Mouse (Mus musculus): Measurements from ENCODE around the gene Vmn1r78. TPM values are rescaled to one million over a fixed set of nuclear protein-coding genes. Genes with fewer than 3 reads are reported as not detected.
"Not testable (repeated sequence)": the region's sequence is repeated elsewhere in the genome, so short reads cannot be mapped to it uniquely, and the experiment has no call there.

The Vmn1r78 gene
- not detected in 2 replicates for total RNA-seq (2012; rRNA removed)

DNA sequence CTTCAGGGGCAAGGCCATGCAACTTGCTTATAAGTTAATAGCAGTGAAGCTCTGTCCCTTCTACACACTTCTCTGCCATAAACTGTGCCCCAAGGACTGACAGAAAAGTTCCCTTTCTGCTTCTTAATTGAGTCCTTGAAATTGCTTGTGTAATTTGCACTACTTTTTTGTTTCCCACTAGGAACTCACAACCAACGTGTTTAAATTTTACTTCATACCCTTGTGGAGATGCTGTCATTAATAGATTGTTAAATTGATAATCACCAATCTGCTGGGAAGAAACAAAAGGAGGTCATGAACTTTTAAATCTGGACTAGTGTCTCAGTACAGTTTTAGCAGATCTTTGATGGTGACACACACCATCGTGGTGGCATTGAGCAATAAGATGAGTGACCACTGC, at the start of gene Vmn1r78:
Vmn1r78 (plus strand) TSS at position 301 of the 400 bp plus-strand sequence.
- no peak for DNase-seq (ENCODE audit: low read depth, low spot score)
- in situ Hi-C loops (cut with MboI; ENCODE audit: low sequenced_read_pairs in 2 of 2, unreplicated experiment in 2 of 2), result no loop called here
- no peaks in the 10 kb centered on the region for H3K9me3 ChIP-seq (ENCODE audit: control insufficient read depth, insufficient read depth, low read depth, low read length)
- H3K4me1 ChIP-seq (ENCODE audit: control insufficient read depth in 2 of 2, insufficient read depth in 2 of 2, low read length in 2 of 2, poor library complexity in 1 of 2), result no peaks in the 10 kb centered on the region
- no peaks in the 10 kb centered on the region for H3K36me3 ChIP-seq (ENCODE audit: control insufficient read depth, insufficient read depth, low read length, poor library complexity, severe bottlenecking)
- H3K9ac ChIP-seq (ENCODE audit: insufficient read depth, low read depth, low read length, poor library complexity, severe bottlenecking), result no peak within 1 kb of the TSS
- H3K4me3 ChIP-seq (ENCODE audit: insufficient read depth in 1 of 2, low read depth in 1 of 2, low read length in 2 of 2, poor library complexity in 1 of 2, severe bottlenecking in 1 of 2), result no peak within 1 kb of the TSS
- TF ChIP-seq ZNF384 (IDR thresholded peaks at IDR 0.05; ENCODE audit: low read depth, low read length) (no peak), MAFK (IDR thresholded peaks at IDR 0.05; ENCODE audit: insufficient read depth, low read depth, low read length) (no peak), CHD2 (IDR thresholded peaks at IDR 0.05; ENCODE audit: low read depth, low read length) (no peak), HCFC1 (IDR thresholded peaks at IDR 0.05; ENCODE audit: borderline replicate concordance, insufficient read depth, low read length) (no peak), ZC3H11A (IDR thresholded peaks at IDR 0.05; ENCODE audit: borderline replicate concordance, low read depth, low read length) (no peak)
- H3K27ac ChIP-seq (ENCODE audit: insufficient read depth, low read depth, low read length, poor library complexity, severe bottlenecking), result no peak within 1 kb of the TSS

DNA sequence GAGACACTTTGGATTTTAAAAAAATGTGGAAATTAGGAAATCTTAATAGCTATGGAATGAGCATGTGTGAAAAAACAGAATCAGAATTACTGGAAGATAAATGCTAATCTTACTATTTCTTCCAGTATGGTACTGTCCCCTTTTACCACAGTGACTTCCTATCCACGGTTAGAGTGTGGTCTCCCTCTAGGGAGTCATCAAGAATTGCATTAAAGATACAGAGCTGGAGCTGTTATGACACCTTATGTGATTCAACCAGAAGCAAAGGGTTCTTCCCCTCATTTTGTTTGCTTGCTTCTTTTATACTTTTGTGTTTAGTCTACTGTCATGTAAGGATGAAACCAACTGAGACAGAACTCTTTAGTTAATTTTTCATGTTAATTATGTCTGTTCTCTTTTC, 6.4 kb downstream of the Vmn1r78 start:
- H3K9ac ChIP-seq (ENCODE audit: insufficient read depth, low read depth, low read length, poor library complexity, severe bottlenecking); H3K4me3 ChIP-seq (ENCODE audit: insufficient read depth in 1 of 2, low read depth in 1 of 2, low read length in 2 of 2, poor library complexity in 1 of 2, severe bottlenecking in 1 of 2); DNase-seq (ENCODE audit: low read depth, low spot score); H3K36me3 ChIP-seq (ENCODE audit: control insufficient read depth, insufficient read depth, low read length, poor library complexity, severe bottlenecking); in situ Hi-C loops (cut with MboI; ENCODE audit: low sequenced_read_pairs in 2 of 2, unreplicated experiment in 2 of 2); H3K27ac ChIP-seq (ENCODE audit: insufficient read depth, low read depth, low read length, poor library complexity, severe bottlenecking); H3K4me1 ChIP-seq (ENCODE audit: control insufficient read depth in 2 of 2, insufficient read depth in 2 of 2, low read length in 2 of 2, poor library complexity in 1 of 2); H3K9me3 ChIP-seq (ENCODE audit: control insufficient read depth, insufficient read depth, low read depth, low read length): not testable (repeated sequence)

DNA sequence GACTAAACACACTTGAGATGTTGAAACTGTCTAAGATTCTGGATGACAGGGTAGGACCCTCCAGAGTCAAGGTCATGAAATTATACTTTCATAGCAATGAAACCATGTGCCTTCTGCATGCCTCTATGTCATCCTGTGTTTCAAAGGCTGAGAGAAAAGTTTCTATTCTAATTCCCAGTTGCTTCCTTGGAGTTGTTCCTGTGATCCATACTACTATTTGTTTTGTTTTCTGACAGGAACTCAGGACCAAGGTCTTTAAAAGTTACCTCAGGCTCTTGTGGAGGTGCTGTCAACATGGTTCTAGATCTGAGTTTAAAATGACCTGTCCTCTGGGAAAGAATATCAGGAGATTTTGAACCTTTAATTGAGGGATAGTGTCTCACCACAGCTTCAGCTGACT, 20.9 kb downstream of the Vmn1r78 start, which contains the start of gene Vmn1r79:
Vmn1r79 (plus strand) TSS at position 301 of the 400 bp plus-strand sequence.
- H3K27ac ChIP-seq (ENCODE audit: insufficient read depth, low read depth, low read length, poor library complexity, severe bottlenecking); H3K36me3 ChIP-seq (ENCODE audit: control insufficient read depth, insufficient read depth, low read length, poor library complexity, severe bottlenecking); H3K9ac ChIP-seq (ENCODE audit: insufficient read depth, low read depth, low read length, poor library complexity, severe bottlenecking); DNase-seq (ENCODE audit: low read depth, low spot score); H3K4me3 ChIP-seq (ENCODE audit: insufficient read depth in 1 of 2, low read depth in 1 of 2, low read length in 2 of 2, poor library complexity in 1 of 2, severe bottlenecking in 1 of 2); H3K4me1 ChIP-seq (ENCODE audit: control insufficient read depth in 2 of 2, insufficient read depth in 2 of 2, low read length in 2 of 2, poor library complexity in 1 of 2); H3K9me3 ChIP-seq (ENCODE audit: control insufficient read depth, insufficient read depth, low read depth, low read length); in situ Hi-C loops (cut with MboI; ENCODE audit: low sequenced_read_pairs in 2 of 2, unreplicated experiment in 2 of 2): not testable (repeated sequence)

DNA sequence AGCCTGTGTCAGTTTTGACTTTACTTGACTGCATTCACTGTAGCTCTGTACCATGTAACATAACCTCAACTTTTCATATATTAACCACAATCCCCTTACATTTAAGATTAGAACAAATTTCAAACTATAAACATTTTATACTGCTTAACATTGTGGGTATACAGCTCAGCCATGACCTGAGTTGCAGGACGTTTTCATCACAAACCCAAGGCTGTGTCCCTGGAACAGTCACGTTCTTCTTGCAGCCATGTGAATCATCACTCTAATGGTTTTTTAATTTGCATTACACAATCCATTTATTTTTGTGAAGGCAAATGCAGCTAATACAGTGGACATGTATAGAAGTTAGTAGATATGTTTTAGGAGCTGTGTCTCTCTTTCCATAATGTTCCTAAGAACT, 22.9 kb downstream of the Vmn1r78 start:
- H3K4me3 ChIP-seq (ENCODE audit: insufficient read depth in 1 of 2, low read depth in 1 of 2, low read length in 2 of 2, poor library complexity in 1 of 2, severe bottlenecking in 1 of 2); in situ Hi-C loops (cut with MboI; ENCODE audit: low sequenced_read_pairs in 2 of 2, unreplicated experiment in 2 of 2); H3K36me3 ChIP-seq (ENCODE audit: control insufficient read depth, insufficient read depth, low read length, poor library complexity, severe bottlenecking); H3K9me3 ChIP-seq (ENCODE audit: control insufficient read depth, insufficient read depth, low read depth, low read length); DNase-seq (ENCODE audit: low read depth, low spot score); H3K9ac ChIP-seq (ENCODE audit: insufficient read depth, low read depth, low read length, poor library complexity, severe bottlenecking); H3K27ac ChIP-seq (ENCODE audit: insufficient read depth, low read depth, low read length, poor library complexity, severe bottlenecking); H3K4me1 ChIP-seq (ENCODE audit: control insufficient read depth in 2 of 2, insufficient read depth in 2 of 2, low read length in 2 of 2, poor library complexity in 1 of 2): not testable (repeated sequence)

DNA sequence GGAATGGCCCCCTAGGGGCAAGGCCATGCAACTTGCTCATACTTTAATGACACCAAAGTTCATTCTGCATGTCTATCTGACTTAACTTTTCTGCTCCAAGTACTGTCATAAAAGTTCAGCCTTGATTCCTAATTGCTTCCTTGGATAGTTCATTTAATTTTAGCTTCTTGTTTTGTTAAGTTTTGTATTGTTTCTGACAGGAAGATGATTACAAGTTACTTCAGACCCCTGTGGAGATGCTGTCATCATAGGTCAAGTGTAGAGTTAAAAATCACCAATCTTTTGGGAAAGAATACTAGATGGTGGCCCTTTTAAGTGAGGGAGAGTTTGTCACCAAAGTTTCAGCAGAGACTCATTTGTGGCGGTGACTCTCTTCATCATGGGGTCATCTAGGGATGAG, 38.9 kb downstream of the Vmn1r78 start, which contains the start of gene Vmn1r80:
Vmn1r80 (plus strand) TSS at position 301 of the 400 bp plus-strand sequence.
- H3K9me3 ChIP-seq (ENCODE audit: control insufficient read depth, insufficient read depth, low read depth, low read length), result no peaks in the 10 kb centered on the region
- no peak within 1 kb of the TSS for H3K4me3 ChIP-seq (ENCODE audit: insufficient read depth in 1 of 2, low read depth in 1 of 2, low read length in 2 of 2, poor library complexity in 1 of 2, severe bottlenecking in 1 of 2)
- TF ChIP-seq MAFK (IDR thresholded peaks at IDR 0.05; ENCODE audit: insufficient read depth, low read depth, low read length) (no peak), ZNF384 (IDR thresholded peaks at IDR 0.05; ENCODE audit: low read depth, low read length) (no peak), HCFC1 (IDR thresholded peaks at IDR 0.05; ENCODE audit: borderline replicate concordance, insufficient read depth, low read length) (no peak), CHD2 (IDR thresholded peaks at IDR 0.05; ENCODE audit: low read depth, low read length) (no peak), ZC3H11A (IDR thresholded peaks at IDR 0.05; ENCODE audit: borderline replicate concordance, low read depth, low read length) (no peak)
- no peaks in the 10 kb centered on the region for H3K4me1 ChIP-seq (ENCODE audit: control insufficient read depth in 2 of 2, insufficient read depth in 2 of 2, low read length in 2 of 2, poor library complexity in 1 of 2)
- H3K36me3 ChIP-seq (ENCODE audit: control insufficient read depth, insufficient read depth, low read length, poor library complexity, severe bottlenecking), result no peaks in the 10 kb centered on the region
- H3K27ac ChIP-seq (ENCODE audit: insufficient read depth, low read depth, low read length, poor library complexity, severe bottlenecking), result no peak within 1 kb of the TSS
- in situ Hi-C loops (cut with MboI; ENCODE audit: low sequenced_read_pairs in 2 of 2, unreplicated experiment in 2 of 2), result no loop called here
- H3K9ac ChIP-seq (ENCODE audit: insufficient read depth, low read depth, low read length, poor library complexity, severe bottlenecking), result no peak within 1 kb of the TSS
- DNase-seq (ENCODE audit: low read depth, low spot score), result no peak
